Mouse (Mus musculus) thymus, adult 2 months (tissue): ENCODE data around the gene Wdr24.

Experiments
- CTCF ChIP-seq: fragments of 200-500 bp; IDR thresholded peaks from 2 replicates; pipeline ENCODE4 v1.5.1; 2012; ENCODE audit warnings: mild to moderate bottlenecking, control low read depth, low read length, moderate library complexity, borderline replicate concordance; ENCODE audit not compliant: control insufficient read depth, poor library complexity, insufficient read depth; ENCODE audit errors: extremely low read depth
- POLR2A ChIP-seq: fragments of 200-500 bp; IDR thresholded peaks from 2 replicates; pipeline ENCODE4 v1.6.1; 2012; ENCODE audit warnings: mild to moderate bottlenecking, low read length, control low read depth, moderate library complexity; ENCODE audit not compliant: control insufficient read depth, poor library complexity, insufficient read depth; ENCODE audit errors: extremely low read depth

DNA sequence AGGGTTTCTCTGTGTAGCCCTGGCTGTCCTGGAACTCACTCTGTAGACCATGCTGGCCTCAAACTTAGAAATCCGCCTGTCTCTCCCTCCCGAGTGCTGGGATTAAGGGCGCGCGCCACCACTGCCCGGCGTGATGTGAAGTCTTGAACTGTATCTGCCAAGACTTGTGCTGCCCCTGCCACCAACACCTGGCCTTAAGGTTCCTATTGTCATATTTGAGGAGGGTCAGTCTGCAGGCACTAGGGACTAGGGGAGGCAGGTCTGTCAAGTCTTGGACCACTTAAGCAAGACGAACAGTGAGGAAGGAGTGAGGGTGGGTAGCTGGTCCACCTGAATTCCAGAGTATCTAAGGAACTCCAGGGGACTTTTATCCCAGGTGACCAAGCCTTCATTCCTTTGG is 46.1 kb downstream of the Wdr24 start:
- TF ChIP-seq CTCF, result no peak
- TF ChIP-seq POLR2A, result no peak
